Mouse (Mus musculus) central nervous system, embryonic 18 days (tissue): ENCODE results near the gene Rsbn1. TPM values are rescaled to one million over a fixed set of nuclear protein-coding genes. Genes with fewer than 3 reads are reported as not detected.

Source experiments
- polyA plus RNA-seq: library from polyadenylated mRNA; depleted of rRNA; stranded (reverse); fragments of >200 nt; gene quantifications from 2 replicates; pipeline ENCODE4 v1.2.3, GENCODE M21; 2012; rRNA removed

Gene Rsbn1
- polyA plus RNA-seq = 16.7 and 16.8 TPM in 2 replicates

DNA sequence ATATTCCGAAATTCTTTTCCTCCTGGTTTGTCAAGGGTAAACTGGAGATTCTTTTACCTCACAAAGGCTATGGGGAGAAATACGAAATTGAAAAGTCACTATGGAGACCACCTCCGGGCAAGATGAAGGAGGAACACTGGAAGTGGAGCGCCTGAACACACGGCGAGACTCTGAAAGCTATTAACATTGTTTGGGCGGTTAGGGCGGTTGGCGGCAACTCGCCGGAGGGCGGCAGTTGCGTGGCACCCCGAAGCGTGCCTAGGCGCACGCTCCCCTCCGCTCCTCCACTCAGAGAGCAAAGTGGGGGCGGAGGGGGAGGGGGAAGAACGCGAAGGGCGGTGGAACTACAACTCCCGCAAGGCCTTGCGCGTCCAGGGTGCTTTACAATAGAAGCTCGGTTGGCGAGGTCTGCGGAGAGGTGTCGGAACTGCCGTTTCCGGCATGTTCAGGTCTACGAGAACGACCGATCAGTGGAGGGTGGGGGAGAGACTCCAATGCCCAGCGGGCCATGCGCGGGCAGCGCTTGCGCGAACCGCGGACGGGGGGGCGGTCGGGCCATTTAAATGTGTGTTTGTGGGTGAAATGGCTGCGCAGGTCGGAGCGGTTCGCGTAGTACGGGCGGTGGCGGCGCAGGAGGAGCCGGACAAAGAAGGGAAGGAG is at the start of gene Rsbn1:
Gene Rsbn1 (plus strand): TSS at position 111 of the 660 bp plus-strand sequence.

GRCm38 (mm10) chr3:103967861-103968691 is 54.2 kb downstream of the Rsbn1 start, which contains the start of gene Phtf1:
Gene Phtf1, plus strand, starts transcription at chr3:103968110.

Other genes with a start within 250 kb of the Rsbn1 start
- gene Olfml3, start 176.1 kb upstream of the Rsbn1 start, polyA plus RNA-seq = 4.0 and 7.3 TPM in 2 replicates
- not detected in 2 replicates for gene Gm10964, start 174.8 kb upstream of the Rsbn1 start, polyA plus RNA-seq
- 26.1 and 27.7 TPM in 2 replicates for gene Hipk1, start 122.6 kb upstream of the Rsbn1 start, polyA plus RNA-seq
- gene Dclre1b, start 104.7 kb upstream of the Rsbn1 start, polyA plus RNA-seq = 8.3 and 8.9 TPM in 2 replicates
- gene Ap4b1, start 104.6 kb upstream of the Rsbn1 start, polyA plus RNA-seq = 22.8 and 23.6 TPM in 2 replicates
- 0.17 and 0.36 TPM in 2 replicates for gene Gm43064, start 104.5 kb upstream of the Rsbn1 start, polyA plus RNA-seq
- 1.9 TPM in 2 replicates for gene Bcl2l15, start 81.5 kb upstream of the Rsbn1 start, polyA plus RNA-seq
- gene Ptpn22, start 54.3 kb upstream of the Rsbn1 start, polyA plus RNA-seq = 0.27 and 0.60 TPM in 2 replicates
- 21.2 and 22.6 TPM in 2 replicates for gene Phtf1, start 54.0 kb downstream of the Rsbn1 start, polyA plus RNA-seq